Mouse (Mus musculus) forebrain, embryonic 13.5 days (tissue): Measurements from ENCODE around the gene Sfmbt2. TPM values are rescaled to one million over a fixed set of nuclear protein-coding genes. Genes with fewer than 3 reads are reported as not detected.

Experiments used
- ATAC-seq: fragments of 200-750 bp; cut with Nextera tagmentation; 2 replicates; pipeline ENCODE4 v1.8.0; 2017
- H3K27ac ChIP-seq: fragments of 300-500 bp; sonication (generic); 2 replicates; pipeline ENCODE4 v1.5.1; 2015; ENCODE audit warnings: inconsistent platforms, mild to moderate bottlenecking, moderate library complexity
- H3K27me3 ChIP-seq: fragments of 300-500 bp; sonication (generic); 2 replicates; pipeline ENCODE4 v1.6.1; 2015; ENCODE audit warnings: mild to moderate bottlenecking, inconsistent platforms
- H3K36me3 ChIP-seq: fragments of 300-500 bp; sonication (generic); 2 replicates; pipeline ENCODE4 v1.6.1; 2015; ENCODE audit warnings: mild to moderate bottlenecking, inconsistent platforms; ENCODE audit not compliant: poor library complexity, severe bottlenecking
- H3K4me1 ChIP-seq: fragments of 300-500 bp; sonication (generic); 2 replicates; pipeline ENCODE4 v1.6.1; 2015; ENCODE audit warnings: inconsistent platforms
- H3K4me2 ChIP-seq: fragments of 300-500 bp; sonication (generic); 2 replicates; pipeline ENCODE4 v1.6.1; 2015; ENCODE audit warnings: inconsistent platforms, mild to moderate bottlenecking, moderate library complexity
- H3K4me3 ChIP-seq: fragments of 300-500 bp; sonication (generic); 2 replicates; pipeline ENCODE4 v1.5.1; 2015; ENCODE audit warnings: mild to moderate bottlenecking, inconsistent platforms
- H3K9ac ChIP-seq: fragments of 300-500 bp; sonication (generic); 2 replicates; pipeline ENCODE4 v1.6.1; 2015; ENCODE audit warnings: mild to moderate bottlenecking, inconsistent platforms
- H3K9me3 ChIP-seq: fragments of 300-500 bp; sonication (generic); replicated peaks from 2 replicates; pipeline ENCODE4 v1.6.1; 2016; ENCODE audit warnings: inconsistent platforms
- WGBS: fragments of 180-500 bp; shearing (Covaris S2); methylation state at CpG from one replicate; pipeline ENCODE4 v1.1.7; 2015; 5-methylcytosine and 5-hydroxymethylcytosine counted together
- polyA plus RNA-seq: library from polyadenylated mRNA; unstranded; fragments of >200 nt; fragmentation: Nextera tagmentation; extraction: Ambion mirVana; gene quantifications from 2 replicates; pipeline ENCODE4 v1.2.1, GENCODE M21; 2015

The Sfmbt2 gene
- polyA plus RNA-seq, 1 experiment from 2014 or later, result 1.8 TPM

DNA sequence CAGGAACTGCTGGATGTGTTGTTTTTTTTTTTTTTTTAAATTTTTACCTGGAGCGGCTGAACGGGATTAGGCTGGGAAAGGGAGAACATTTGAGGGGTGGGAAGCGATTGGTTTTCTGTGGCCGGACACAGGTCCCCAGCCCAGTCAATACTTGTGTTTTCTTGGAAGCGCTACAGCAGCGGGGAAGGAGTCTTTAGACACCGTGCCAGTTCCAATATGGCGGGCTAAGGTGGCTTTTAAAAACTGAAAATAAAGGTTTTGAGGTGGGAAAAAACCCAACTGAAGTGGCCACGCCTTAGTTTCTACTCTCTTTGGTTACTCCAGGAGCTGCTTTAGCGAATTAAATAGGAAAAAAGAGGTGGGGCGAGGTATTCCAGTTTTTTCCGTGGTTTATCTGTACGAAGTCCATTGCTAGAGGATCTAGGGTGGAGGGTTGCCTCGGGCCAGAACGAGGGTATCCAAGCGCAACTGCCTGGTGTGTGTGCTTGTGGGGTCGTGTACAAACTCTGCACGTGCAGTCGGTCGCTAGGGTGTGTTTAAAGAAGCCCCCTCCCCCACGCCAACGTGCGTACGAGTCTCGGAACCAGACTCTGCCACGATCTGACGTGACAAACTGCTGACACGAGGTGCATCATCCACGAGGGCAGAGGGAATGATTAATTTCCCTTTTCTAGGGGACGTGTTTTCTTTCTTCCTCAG is 3.3 kb downstream of the Sfmbt2 start:
- peaks cover 66% of the 10 kb centered on the region for H3K27me3 ChIP-seq
- peak overlapping the region; percentile 93 for H3K4me2 ChIP-seq
- ATAC-seq, result 0 out of 2 replicates have a peak, but pooled peaks have one; percentile 7
- H3K36me3 ChIP-seq, result no peaks in the 10 kb centered on the region
- peak overlapping the region; percentile 64 for H3K9ac ChIP-seq
- H3K27ac ChIP-seq, result no peak overlapping the region
- WGBS, result under 1% methylated on average over 30 of the region's 30 CpGs
- H3K4me1 ChIP-seq, result peaks cover 22% of the 10 kb centered on the region
- H3K9me3 ChIP-seq, result no peaks in the 10 kb centered on the region
- peak overlapping the region; percentile 56 for H3K4me3 ChIP-seq

DNA sequence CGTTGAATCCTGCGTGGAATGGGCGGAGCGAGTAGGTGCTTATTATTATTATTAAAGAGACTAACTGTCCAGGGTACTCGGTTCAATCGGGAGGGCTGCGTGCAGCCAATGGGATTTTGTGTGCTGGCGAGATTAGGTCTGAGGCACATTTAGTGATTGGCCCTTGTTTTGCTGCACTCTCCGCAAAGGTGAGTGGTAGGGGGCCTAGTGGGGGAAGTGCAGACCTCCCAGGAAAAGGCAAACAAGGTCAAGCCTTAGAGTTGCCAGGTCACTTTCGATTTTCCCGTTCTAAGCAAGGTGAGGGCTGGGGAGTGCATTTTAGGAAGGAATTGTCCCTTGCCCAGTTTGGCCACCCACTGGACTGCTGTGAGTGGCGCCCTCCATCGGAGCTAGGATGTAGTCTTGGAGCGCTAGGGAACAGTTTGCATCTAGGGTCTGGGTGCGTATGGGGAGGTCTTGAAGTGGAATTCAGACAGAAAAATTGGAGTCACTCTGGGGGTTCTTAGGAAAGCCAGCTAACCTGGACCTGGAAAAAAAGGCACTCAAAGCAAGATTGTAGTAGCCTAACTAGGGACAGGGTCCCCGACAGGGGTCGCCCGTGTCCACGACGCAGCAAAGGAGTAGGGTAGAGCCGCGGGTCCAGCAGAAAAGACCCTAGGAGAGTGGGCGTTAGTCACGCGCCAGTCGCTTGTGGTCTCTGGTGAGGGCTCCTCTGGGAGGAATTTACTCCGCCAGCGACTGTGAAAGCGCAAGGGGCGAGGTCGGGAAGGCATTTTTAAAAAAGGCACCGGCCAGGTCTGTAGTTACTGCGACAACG is 4.1 kb downstream of the Sfmbt2 start:
- Histone ChIP-seq H3K36me3 (no peaks in the 10 kb centered on the region), H3K27me3 (peaks cover 61% of the 10 kb centered on the region), H3K4me2 (peak overlapping the region; percentile 93), H3K9me3 (no peaks in the 10 kb centered on the region), H3K4me1 (peaks cover 22% of the 10 kb centered on the region), H3K27ac (no peak overlapping the region), H3K4me3 (peak overlapping the region; percentile 56), H3K9ac (peak overlapping the region; percentile 64)
- peak; percentile 77 for ATAC-seq
- under 1% methylated on average over 34 of the region's 34 CpGs for whole genome bisulfite sequencing

DNA sequence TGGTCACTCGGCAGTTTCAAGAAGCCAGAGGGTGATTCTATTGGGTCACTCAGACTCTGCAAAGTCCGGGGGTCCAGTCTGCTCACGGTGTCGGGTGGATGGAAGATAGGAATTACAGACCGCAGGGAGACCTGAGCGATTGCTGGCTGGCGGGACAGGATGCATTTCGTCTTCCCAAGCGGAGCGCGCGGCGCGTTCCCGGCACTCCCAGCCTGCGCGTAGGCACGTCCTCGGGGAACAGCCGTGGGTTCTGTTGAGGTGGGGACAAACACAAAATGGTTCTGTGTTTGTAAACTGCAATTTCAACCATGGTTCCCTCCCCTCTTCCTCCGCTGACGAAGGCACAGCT is 4.7 kb downstream of the Sfmbt2 start:
- H3K4me1 ChIP-seq, result peaks cover 22% of the 10 kb centered on the region
- ATAC-seq, result peak; percentile 40
- under 1% methylated on average over 22 of the region's 22 CpGs for WGBS

DNA sequence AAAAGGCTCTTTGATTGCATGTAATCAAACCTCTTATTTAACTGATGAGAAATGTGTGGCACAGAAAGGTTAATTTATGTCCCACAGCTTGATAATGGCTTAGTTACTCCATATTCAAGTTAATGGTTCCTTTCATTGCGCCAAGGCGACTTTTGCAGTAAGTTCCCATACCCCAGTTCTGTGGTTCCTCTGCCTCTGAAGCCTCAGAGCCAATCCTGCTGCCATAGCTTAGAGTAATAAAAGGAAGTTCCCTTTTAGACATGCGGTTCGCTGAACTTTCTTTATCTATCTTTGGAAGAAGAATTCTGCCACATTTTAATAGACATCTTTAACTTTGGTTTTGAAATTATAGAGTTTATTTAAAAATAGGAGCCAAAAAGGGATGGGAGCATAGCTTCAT is 19.7 kb downstream of the Sfmbt2 start:
- no peaks in the 10 kb centered on the region for H3K27me3 ChIP-seq
- H3K9me3 ChIP-seq, result no peaks in the 10 kb centered on the region
- 79% methylated on average over 4 of the region's 4 CpGs for WGBS
- peak; percentile 10; the same call in 1 of the 2 replicates for ATAC-seq
- no peak overlapping the region for H3K4me3 ChIP-seq
- no peak overlapping the region for H3K4me2 ChIP-seq
- H3K27ac ChIP-seq, result no peak overlapping the region
- no peaks in the 10 kb centered on the region for H3K36me3 ChIP-seq
- H3K9ac ChIP-seq, result no peak overlapping the region
- no peaks in the 10 kb centered on the region for H3K4me1 ChIP-seq

More for the DNA sequence above, 4.7 kb downstream of the Sfmbt2 start:
- H3K27ac ChIP-seq, result no peak overlapping the region
- H3K4me2 ChIP-seq, result peak overlapping the region; percentile 93
- peak overlapping the region; percentile 56 for H3K4me3 ChIP-seq
- H3K9me3 ChIP-seq, result no peaks in the 10 kb centered on the region
- peaks cover 56% of the 10 kb centered on the region for H3K27me3 ChIP-seq
- peak overlapping the region; percentile 62 for H3K9ac ChIP-seq
- H3K36me3 ChIP-seq, result no peaks in the 10 kb centered on the region

DNA sequence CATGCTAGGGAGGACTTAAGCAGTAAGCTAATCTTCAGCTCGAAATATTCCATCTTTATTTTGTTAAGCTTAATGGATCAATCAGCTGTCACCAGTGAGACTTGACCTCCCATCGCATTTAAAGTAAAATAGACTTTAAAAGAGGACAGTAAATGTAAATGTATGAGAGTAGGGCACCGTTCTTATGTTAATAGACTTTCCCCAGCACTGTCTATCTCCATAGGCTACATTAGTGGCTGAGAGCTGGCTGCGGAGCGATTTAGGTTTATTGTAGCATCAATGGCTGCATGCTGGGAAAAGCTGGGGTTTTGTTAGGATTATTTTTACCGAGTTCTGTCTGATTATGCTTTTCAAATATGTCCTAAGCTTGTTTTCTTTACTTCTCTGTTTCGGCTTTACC is 20.5 kb downstream of the Sfmbt2 start:
- ATAC-seq, result no peak
- no peak overlapping the region for H3K27ac ChIP-seq
- WGBS, result 18% methylated on average over 7 of the region's 7 CpGs
- no peak overlapping the region for H3K4me3 ChIP-seq
- H3K9me3 ChIP-seq, result no peaks in the 10 kb centered on the region
- no peak overlapping the region for H3K9ac ChIP-seq
- no peaks in the 10 kb centered on the region for H3K36me3 ChIP-seq
- H3K27me3 ChIP-seq, result no peaks in the 10 kb centered on the region
- H3K4me1 ChIP-seq, result no peaks in the 10 kb centered on the region
- no peak overlapping the region for H3K4me2 ChIP-seq

DNA sequence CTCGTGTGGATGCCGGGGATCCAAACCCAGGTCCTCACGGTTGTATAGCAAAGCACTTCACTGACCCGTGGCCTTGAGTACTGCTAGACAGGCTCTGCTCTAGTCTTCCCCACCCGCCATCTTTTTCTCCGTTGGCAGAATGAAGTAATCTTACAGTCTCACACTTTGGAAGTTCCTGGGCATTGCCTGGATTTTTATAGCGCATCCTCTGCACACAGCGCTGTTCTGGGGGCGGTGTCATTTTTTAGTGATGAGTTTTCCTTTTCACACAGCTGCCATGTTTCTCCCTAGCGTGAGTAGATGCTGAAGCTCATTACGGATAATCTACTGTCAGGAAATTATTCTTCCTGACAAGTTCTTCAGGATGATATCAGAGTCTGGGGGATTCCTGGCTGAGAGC is 24.8 kb downstream of the Sfmbt2 start:
- WGBS, result 95% methylated on average over 11 of the region's 11 CpGs
- Histone ChIP-seq H3K36me3 (no peaks in the 10 kb centered on the region), H3K9ac (no peak overlapping the region), H3K9me3 (no peaks in the 10 kb centered on the region), H3K27ac (no peak overlapping the region), H3K4me2 (no peak overlapping the region), H3K4me1 (no peaks in the 10 kb centered on the region), H3K4me3 (no peak overlapping the region), H3K27me3 (no peaks in the 10 kb centered on the region)
- no peak for ATAC-seq

DNA sequence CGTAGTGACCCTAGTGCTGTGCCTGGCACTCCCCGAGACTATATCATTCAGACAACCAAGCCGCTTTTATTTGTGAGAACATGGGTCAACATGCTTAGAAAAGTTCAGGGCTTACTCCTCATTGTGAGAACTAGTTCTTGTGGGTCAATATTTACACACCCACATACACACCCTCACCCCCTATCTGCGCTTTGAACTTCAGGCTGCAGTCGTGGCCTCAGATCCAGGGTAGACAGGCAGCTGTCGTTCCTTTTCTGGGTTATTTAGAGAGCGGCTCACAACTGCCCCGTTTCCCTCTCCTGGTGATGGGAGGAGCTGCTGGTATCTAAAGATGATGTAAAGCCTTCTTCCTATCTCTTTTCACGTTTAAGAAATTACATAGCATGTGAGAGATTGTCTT is 27.5 kb downstream of the Sfmbt2 start:
- 81% methylated on average over 9 of the region's 9 CpGs for WGBS
- Histone ChIP-seq H3K36me3 (no peaks in the 10 kb centered on the region), H3K4me1 (no peaks in the 10 kb centered on the region), H3K4me2 (no peak overlapping the region), H3K27ac (no peak overlapping the region), H3K9me3 (no peaks in the 10 kb centered on the region), H3K4me3 (no peak overlapping the region), H3K9ac (no peak overlapping the region), H3K27me3 (no peaks in the 10 kb centered on the region)
- no peak for ATAC-seq

DNA sequence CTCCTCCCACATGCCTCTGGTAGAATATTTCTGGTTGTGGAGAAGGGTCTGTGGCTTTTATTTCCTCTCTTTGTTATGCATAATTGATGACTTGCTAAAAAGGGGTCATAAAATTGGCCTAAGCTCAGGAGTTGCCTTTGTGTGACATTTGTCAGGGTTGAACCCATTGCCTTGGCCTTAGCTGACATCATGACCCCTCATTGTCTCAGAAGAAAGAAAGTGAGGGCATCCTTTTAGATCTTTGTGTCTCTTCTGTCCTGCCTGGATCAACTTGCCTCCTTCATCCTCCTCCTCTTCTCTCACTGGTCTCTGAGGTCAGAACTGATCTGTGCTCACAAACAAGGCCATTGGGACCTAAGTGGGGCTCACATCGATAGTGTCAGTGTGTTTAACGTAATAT is 35.8 kb downstream of the Sfmbt2 start:
- no peaks in the 10 kb centered on the region for H3K36me3 ChIP-seq
- 93% methylated on average over 2 of the region's 2 CpGs for WGBS
- no peaks in the 10 kb centered on the region for H3K27me3 ChIP-seq
- no peak overlapping the region for H3K4me2 ChIP-seq
- 0 out of 2 replicates have a peak, but pooled peaks cover 7% of the 10 kb centered on the region for H3K4me1 ChIP-seq
- H3K9me3 ChIP-seq, result no peaks in the 10 kb centered on the region
- H3K9ac ChIP-seq, result no peak overlapping the region
- no peak overlapping the region for H3K27ac ChIP-seq
- ATAC-seq, result no peak
- H3K4me3 ChIP-seq, result no peak overlapping the region

DNA sequence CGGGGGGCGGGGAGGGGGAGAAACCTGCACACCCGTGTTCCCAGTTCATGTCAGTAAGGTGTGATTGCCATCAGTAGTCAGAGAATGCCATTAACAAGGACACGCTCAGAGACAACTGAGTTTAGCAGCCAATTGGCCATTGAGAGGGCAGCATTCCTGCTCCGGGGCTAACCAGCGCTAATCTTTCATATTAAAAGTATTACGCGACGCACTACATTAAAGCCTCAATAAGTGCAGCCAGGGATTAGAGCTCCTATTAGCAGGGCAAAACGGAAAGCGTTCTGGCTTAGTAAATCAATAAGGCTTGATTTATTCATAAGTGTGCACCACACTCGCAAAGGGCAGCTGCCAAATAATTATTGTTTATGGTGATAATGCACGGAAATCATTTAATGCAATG is 39.1 kb downstream of the Sfmbt2 start:
- ATAC-seq, result no peak
- H3K4me2 ChIP-seq, result no peak overlapping the region
- no peaks in the 10 kb centered on the region for H3K9me3 ChIP-seq
- H3K36me3 ChIP-seq, result no peaks in the 10 kb centered on the region
- no peak overlapping the region for H3K27ac ChIP-seq
- WGBS, result 61% methylated on average over 13 of the region's 13 CpGs
- H3K4me1 ChIP-seq, result 0 out of 2 replicates have a peak, but pooled peaks cover 7% of the 10 kb centered on the region
- no peak overlapping the region for H3K4me3 ChIP-seq
- no peak overlapping the region for H3K9ac ChIP-seq
- H3K27me3 ChIP-seq, result no peaks in the 10 kb centered on the region

DNA sequence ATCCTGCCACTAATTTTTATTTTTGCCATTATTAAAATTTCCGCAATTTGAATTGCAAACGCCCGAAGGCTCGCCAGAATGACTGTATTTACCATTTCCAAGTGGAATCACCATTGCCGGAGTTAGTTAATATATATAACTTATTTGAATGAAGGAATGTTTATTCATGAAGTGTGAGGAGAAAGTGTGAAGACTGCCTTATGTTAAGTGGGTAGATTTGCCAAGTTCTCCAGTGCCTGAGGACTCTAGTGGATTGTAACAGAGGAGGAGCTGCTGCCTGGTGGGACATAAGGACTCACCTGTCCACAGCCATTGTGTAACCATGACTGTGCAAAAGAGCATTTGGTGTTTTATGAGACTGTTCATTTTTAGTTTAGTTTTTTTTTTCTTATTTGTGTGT is 39.8 kb downstream of the Sfmbt2 start:
- H3K4me3 ChIP-seq, result no peak overlapping the region
- H3K27ac ChIP-seq, result no peak overlapping the region
- H3K9ac ChIP-seq, result no peak overlapping the region
- H3K4me1 ChIP-seq, result 0 out of 2 replicates have a peak, but pooled peaks cover 7% of the 10 kb centered on the region
- WGBS, result 73% methylated on average over 5 of the region's 5 CpGs
- no peaks in the 10 kb centered on the region for H3K36me3 ChIP-seq
- H3K9me3 ChIP-seq, result no peaks in the 10 kb centered on the region
- H3K4me2 ChIP-seq, result no peak overlapping the region
- peak; percentile 78 for ATAC-seq
- no peaks in the 10 kb centered on the region for H3K27me3 ChIP-seq

DNA sequence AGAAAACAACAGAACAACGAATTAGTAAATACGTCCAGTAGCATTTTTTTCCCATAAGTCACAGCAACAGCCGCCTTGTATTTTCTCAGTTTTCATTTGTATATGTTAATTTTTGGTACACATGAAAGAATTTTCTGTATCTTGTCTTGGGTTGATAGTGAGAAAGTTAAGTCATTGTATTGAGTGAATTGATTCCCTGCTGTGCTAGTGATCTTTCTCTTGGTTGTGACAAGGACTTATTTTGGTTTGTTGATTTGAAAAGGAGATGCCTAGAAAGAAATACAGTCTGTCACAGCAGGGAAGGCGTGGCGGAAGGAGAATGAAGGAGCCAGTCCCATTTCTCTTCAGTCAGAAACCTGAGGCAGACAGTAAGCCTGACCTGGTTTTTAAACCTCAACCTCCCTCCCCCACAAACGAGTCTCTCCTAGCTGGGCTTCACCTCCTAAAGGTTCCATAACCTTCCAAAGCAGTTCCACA is 50.7 kb downstream of the Sfmbt2 start:
- Histone ChIP-seq H3K9me3 (no peaks in the 10 kb centered on the region), H3K36me3 (no peaks in the 10 kb centered on the region), H3K9ac (no peak overlapping the region), H3K4me3 (no peak overlapping the region), H3K4me1 (no peaks in the 10 kb centered on the region), H3K4me2 (no peak overlapping the region), H3K27me3 (no peaks in the 10 kb centered on the region), H3K27ac (no peak overlapping the region)
- 75% methylated on average over 6 of the region's 6 CpGs for WGBS
- ATAC-seq, result no peak

DNA sequence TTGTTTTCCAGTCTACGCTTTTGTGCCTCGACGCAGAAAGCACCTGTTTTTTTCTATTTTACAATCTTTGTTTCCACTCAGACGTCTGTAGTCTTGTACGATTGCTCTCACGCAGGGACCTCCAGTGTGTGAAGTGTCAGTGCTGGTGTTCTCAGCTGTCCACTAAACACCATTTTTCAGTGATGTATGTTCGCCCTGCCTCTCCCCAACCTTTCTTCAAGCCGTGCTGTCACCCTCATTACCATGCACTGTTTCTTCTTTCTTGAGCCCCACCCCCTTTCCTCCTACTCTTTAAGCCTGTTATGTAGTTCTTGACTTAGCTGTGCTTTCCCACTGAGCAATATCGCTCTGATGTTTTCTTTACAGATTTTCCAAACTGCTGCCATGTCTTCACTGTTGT is 67.0 kb downstream of the Sfmbt2 start:
- no peak for ATAC-seq
- no peak overlapping the region for H3K27ac ChIP-seq
- no peaks in the 10 kb centered on the region for H3K36me3 ChIP-seq
- H3K4me2 ChIP-seq, result no peak overlapping the region
- no peak overlapping the region for H3K4me3 ChIP-seq
- no peak overlapping the region for H3K9ac ChIP-seq
- H3K4me1 ChIP-seq, result peaks cover 8% of the 10 kb centered on the region
- H3K9me3 ChIP-seq, result no peaks in the 10 kb centered on the region
- 61% methylated on average over 9 of the region's 9 CpGs for WGBS
- no peaks in the 10 kb centered on the region for H3K27me3 ChIP-seq
